Mouse (Mus musculus) embryonic facial prominence, embryonic 14.5 days (tissue): ENCODE data around the gene Zfp365. TPM values are rescaled to one million over a fixed set of nuclear protein-coding genes. Genes with fewer than 3 reads are reported as not detected.

Source experiments
- polyA plus RNA-seq: library from polyadenylated mRNA; unstranded; fragments of >200 nt; fragmentation: Nextera tagmentation; extraction: Ambion mirVana; gene quantifications from 2 replicates; pipeline ENCODE4 v1.2.1, GENCODE M21; 2014

Gene Zfp365
- polyA plus RNA-seq, 1 experiment from 2014 or later, result 1.8 TPM

Other genes with a start within 250 kb of the Zfp365 start
- 5.4 and 6.5 TPM in 2 replicates for gene Rtkn2, start 66.9 kb upstream of the Zfp365 start, polyA plus RNA-seq